Mouse (Mus musculus): ENCODE measurements around the gene Mtf2.

DNA sequence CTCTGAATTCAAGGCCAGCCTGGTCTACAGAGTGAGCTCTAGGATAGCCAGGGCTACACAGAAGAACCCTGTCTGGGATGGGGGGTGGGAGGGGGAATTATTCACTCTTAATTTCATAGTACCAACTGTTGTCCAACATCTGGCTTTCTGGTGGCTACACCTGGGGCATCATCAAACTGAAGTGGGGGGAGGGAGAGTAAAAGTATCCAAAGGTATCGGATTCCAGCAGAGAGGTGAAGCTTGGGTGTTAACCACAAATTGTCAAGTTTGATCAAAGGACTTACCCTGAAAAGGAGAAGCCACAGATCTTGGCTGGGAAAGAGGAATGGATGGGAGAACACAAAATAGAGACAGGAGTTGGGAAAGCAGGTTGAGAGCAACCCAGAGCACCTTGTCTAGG lies 21.6 kb upstream of the Mtf2 start:
- no peak for TF ChIP-seq CTCF (IDR thresholded peaks at IDR 0.05; ENCODE audit: low read depth)
- TF ChIP-seq EP300 (IDR thresholded peaks at IDR 0.05; ENCODE audit: low read depth): no peak

Measured in liver, postnatal 0 days (tissue).